Mouse (Mus musculus) cortical plate, adult 2 months (tissue): ENCODE measurements around the gene Adamtsl4.
"Not testable (repeated sequence)": the region's sequence is repeated elsewhere in the genome, so short reads cannot be mapped to it uniquely, and the experiment has no call there.

ENCODE experiments used
- CTCF ChIP-seq: fragments of 200-500 bp; IDR thresholded peaks from 2 replicates; pipeline ENCODE4 v1.5.1; 2011; ENCODE audit warnings: mild to moderate bottlenecking, control low read depth, low read length; ENCODE audit not compliant: insufficient read depth; ENCODE audit errors: extremely low read depth
- POLR2A ChIP-seq: fragments of 200-500 bp; IDR thresholded peaks from 2 replicates; pipeline ENCODE4 v1.6.1; 2011; ENCODE audit warnings: mild to moderate bottlenecking, low read length, control low read depth; ENCODE audit not compliant: insufficient read depth; ENCODE audit errors: extremely low read depth

DNA sequence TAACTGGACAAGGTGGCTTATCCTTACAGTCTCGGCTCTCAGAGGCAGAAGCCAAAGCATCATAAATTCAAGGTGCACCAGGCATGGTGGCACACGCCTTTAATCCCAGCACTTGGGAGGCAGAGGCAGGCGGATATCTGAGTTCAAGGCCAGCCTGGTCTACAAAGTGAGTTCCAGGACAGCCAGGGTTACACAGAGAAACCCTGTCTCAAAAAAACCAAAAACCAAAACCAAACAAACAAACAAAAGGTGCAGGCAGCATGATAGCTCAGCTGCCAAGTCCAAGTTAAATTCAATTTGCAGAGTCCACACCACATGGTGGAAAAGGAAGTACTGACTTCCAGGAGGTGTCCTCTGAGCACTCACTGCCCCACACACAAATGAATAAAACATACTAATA lies 33.3 kb downstream of the Adamtsl4 start:
- not testable (repeated sequence) for TF ChIP-seq CTCF, POLR2A
